Mouse (Mus musculus): ENCODE measurements around the gene Nudt4. TPM values are rescaled to one million over a fixed set of nuclear protein-coding genes. Genes with fewer than 3 reads are reported as not detected.

Nudt4 gene
- total RNA-seq, 2 experiments from 2014 or later = 190 to 259 TPM

DNA sequence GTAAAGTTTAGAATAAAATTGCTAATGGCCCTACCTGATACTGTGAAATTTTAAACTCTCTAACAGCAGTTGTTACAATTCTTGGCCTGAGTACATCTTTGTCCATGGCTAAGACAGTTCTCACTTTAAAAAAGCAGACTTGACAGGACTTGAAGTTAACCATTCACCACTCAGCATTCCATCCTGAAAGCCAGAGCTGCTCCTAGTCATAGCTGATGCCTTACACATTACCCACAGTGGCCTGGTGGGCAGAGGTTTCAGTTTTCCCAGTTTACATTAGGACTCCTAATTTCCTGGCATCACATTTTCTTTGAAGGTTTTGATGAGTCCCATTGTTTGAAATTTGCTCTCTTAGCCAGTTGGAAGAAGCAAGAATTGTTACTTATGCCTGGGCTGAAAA lies 19.9 kb downstream of the Nudt4 start:
- intact Hi-C loops (cut with DNase I) = no loop called here
- DNase-seq = no peak

DNA sequence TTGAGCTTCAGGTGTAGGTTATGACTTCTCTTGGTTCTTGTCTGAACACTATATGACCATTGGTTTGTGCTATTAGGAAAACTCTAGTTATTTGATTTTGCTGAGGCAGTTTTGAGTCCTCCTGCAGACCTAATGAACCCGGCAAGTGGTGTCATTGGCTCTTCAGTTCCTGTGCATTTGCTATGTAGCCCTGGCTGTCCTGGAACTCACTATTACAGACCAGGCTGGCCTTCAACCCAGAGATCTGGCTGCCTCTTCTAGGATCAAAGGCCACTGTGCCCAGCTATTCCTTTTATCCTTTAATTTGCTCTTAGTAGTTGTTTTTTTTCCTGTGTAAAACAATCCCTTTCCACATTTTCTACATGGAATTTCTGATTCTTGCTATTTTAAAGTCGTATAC lies 20.6 kb downstream of the Nudt4 start:
- intact Hi-C loops (cut with DNase I) = no loop called here
- no peak for DNase-seq

DNA sequence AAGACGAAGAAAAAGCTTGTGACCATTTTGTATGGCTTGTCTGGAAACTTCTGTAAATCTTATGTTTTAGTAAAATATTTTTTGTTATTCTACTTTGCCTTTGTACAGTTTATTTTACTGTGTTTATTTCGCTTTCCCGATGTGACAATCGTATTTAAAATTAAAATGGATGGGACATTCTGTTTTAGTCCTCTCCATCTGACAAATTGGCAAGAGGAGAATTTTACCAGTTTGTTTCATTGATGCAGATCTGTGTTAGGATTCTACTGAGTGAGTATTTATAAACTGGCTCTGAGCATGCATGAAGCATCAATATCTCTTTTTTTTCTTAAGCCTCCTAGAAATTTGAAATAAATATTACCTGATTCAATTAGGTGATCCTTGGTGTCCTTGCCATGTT lies 21.0 kb downstream of the Nudt4 start:
- no peak for DNase-seq
- intact Hi-C loops (cut with DNase I) = no loop called here

DNA sequence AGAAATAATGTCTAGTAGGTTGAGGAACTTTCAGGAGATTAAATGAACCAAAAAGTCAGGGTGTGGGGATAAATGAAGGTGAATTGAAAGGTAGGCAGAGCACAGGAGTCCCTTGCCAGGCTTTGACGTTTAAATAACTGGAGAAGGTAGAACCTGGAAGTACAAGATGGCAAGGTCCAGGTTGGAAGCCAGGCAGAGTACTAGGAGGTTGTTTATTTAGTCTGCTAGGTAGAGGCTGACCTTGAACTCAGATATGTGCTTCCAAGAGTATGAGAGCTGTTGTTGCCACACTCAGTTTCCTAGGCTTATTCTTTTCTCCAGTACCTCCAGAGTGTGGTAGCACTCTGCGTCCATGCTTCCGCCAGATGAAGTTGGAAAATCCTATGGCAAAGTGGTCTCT lies 24.1 kb downstream of the Nudt4 start:
- DNase-seq = no peak
- intact Hi-C loops (cut with DNase I) = no loop called here

DNA sequence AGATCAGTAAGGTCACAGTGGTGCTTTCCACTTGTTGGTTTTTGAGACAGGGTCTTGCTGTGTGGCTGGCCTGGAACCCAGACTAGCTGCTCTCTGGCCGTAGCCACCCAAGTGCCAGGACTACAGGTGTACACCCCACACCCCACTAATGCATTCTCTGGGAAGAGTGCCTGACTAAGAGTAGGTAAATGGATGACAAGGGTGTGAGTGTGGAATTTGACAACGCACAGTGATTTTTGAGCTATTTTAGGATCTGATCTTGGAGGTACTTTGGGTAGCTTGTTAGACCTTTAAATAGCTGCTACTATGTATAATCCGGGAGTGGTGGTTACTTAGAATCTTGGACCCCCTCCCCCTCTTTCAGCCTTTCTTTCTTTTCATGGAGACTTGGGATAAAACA lies 24.7 kb downstream of the Nudt4 start:
- DNase-seq = no peak
- intact Hi-C loops (cut with DNase I) = no loop called here

DNA sequence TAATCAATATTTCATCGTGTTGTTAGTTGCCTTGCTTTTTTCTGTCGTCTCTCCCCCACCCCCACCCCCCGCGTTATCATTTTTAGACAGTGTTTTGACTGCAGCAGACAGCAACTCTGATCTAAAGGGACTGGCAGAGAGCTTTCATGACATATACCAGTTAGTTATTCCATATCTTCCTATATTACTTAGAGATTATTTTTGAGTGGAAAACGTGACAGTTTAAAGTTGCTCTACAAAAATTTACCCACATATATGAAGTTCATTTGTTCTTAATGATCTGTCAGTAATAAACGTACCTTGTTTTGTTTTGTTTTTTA lies 27.8 kb downstream of the Nudt4 start:
- DNase-seq = no peak
- intact Hi-C loops (cut with DNase I) = no loop called here

DNA sequence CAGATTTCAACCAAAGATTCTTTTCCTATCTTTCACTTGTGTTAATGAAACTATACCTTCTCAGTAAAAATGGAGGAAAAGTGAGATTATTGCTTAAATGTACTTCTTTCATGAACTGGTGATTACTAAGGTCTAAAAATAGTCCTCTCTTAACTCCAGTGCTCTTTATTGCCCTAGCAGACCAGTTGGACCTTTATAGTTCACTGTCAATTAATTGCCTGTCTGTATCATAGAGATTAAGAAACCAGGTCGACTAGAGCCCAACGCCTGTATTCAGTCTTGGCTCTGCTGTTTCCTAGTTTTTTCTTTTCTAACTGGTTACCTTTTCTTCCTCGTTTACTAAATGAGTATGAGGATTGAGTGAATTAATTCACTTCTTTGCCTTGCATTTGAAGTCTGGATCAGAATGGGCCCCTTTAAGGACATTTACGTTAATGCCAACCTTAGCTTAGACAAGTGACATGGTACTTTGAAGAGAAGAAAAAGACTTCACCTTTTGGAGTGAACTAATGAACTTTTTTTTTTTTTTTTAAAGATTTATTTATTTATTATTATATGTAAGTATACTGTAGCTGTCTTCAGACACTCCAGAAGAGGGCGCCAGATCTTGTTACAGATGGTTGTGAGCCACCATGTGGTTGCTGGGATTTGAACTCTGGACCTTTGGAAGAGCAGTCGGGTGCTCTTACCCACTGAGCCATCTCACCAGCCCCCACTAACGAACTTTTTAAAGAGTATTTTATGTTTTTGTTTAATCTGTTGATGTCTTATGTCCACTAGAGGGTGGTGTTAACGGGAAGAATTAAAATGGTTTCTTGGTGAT lies 28.3 kb downstream of the Nudt4 start:
- DNase-seq = no peak
- intact Hi-C loops (cut with DNase I) = no loop called here

DNA sequence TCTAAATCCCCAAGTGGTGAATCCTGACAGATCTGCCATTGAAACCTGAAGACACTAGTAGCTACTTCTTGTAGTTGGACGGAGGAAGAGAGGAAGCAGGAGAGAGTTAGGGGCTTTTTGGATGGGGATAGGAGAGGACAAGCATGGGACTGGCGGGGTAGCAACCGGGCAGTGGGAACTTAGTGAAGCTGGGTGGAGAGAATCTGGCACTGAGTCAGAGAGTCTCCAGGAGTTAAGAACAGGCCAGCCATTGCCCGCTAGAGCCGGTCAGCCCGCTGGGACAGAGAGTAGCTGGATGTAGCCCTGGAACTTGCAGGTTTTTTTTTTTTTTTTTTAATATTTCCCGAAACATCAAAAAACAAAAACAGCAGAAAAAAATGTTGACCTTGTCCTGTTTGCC lies 30.6 kb downstream of the Nudt4 start:
- intact Hi-C loops (cut with DNase I) = no loop called here
- DNase-seq = no peak

DNA sequence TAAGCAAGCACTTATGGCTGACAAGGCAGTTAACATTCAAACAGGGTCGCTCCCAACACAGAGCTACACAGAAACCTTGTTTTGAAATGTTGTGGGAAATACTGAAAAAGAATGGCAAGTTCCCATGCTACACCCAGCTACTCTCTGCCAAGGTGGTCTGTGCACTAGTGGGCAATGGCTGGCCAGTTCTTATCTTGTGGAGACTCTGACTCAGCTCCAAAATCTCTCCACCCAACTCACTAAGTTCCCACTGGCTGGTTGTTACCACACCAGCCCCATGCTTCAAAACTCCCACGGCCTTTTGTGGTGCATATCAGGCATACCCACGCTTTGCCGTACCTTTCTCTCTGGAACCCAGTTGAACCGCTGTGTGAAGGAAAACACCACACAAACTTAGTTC lies 31.0 kb downstream of the Nudt4 start:
- intact Hi-C loops (cut with DNase I) = no loop called here

DNA sequence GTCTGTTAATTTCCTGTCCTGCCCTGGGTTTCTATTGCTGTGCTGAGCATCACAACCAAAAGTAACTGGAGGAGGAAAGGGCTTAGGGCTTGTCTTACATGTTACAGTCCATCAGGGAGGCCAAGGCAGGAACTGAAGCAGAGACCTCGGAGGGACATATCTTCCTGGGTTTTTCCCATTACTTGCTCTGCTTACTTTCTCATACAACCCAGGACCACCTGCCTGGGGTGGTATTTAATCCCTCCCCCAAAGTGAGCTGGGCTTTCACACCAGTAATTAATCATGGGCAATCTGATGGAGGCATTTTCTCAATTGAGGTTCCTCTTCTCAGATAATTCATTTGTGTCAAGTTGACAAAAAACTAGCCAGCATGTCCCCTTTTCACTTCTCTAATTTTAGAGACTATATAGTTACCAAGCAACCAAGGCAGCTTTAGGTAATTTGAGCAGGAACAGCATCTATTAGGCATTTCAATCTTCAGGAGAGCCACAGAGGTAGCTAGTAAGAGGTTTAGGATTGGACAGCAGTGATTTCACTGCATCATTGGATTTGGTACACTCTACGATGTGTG lies 33.3 kb downstream of the Nudt4 start:
- intact Hi-C loops (cut with DNase I) = no loop called here
- no peak for DNase-seq

More for the DNA sequence above, 31.0 kb downstream of the Nudt4 start:
- DNase-seq = no peak

DNA sequence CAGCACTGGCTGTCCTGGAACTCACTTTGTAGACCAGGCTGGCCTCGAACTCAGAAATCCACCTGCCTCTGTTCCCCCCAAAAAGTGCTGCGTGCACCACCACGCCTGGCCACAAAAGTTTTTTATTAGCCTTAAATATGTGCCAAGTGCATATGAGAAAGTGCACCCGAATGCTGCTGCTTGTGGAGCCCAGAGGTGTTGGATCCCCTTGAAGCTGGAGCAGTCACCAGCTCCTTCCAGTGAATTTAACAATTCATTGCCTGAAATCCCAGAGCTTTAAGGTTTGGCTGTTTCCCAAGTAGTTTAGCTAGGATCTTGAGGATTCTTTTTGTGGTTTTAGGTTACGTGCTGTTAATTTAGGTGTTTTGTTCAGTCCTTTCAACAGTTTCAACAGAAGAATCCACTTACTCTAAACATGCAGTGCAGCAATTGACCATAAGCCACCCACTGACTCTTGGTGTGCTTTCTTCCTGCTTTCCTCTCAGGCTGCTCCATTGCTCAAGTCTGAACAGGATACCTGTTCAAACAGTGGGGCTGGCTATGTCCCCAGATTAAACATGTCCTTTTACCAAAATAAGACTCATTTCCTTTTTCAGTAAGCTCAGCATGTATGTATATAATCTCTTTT lies 37.3 kb downstream of the Nudt4 start:
- DNase-seq = no peak
- intact Hi-C loops (cut with DNase I) = no loop called here

DNA sequence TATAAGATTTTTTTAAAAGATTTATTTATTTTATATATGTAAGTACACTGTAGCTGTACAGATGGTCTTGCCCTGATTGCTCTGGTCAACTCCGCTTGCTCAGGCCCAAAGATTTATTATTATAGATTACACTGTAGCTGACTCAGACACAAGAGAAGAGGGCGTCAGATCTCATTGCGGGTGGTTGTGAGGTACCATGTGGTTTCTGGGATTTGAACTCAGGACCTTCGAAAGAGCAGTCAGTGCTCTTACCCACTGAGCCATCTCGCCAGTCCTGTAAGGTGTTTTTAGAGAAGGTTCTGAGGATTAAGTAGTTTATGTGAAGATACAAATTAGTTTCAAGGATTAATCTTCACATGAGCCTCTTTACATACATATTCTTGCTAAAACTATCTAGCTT lies 38.1 kb downstream of the Nudt4 start:
- no peak for DNase-seq
- intact Hi-C loops (cut with DNase I) = no loop called here

DNA sequence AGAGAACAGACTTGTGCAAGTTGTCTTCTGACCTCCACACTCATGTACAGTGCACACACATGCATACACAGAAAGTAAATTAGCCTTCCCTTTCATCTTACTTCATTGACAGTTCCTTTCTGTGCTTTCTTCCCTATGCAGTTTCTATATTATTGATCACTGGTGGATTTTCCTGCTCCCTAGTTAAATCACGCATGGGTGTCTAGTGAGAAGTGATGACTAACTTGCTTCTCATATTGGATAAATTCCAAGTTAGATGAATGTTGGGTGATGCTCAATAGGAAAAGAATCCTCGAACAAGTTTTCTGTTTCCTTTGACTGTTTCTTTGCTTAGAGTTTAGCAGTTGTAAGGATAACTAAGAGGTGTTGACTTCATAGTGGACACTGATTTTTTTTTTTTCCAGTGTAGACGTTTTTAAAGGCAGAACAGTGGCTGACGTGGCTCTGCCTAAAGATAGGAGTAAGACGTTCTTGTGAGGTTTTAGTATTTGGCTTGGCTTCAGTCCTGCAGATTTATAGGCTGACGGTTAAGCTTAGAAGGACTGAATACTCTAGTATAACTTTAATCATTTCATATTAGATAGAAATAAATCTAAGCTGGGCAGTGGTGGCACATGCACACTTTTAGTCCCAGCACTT lies 38.8 kb downstream of the Nudt4 start:
- intact Hi-C loops (cut with DNase I) = no loop called here

DNA sequence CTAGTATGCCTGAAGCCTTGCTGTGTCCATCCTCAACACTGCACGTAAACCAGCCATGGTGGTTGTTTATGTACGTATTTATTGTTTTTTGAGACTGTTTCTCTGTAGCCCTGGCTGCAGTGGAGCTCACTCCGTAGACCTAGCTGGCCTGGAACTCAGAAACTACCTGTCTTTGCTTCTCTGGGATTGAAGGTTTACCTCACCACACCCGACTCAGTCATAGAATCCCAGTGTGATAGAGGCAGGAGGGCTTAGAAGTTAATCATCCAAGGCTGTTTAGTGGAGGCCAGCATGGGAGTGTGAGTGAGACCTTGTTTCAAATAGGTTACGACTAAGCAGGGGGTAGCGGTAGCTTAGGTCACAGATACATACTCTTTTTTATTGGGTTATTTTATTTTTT lies 46.3 kb downstream of the Nudt4 start:
- intact Hi-C loops (cut with DNase I) = no loop called here

More for the DNA sequence above, 38.8 kb downstream of the Nudt4 start:
- DNase-seq = no peak

DNA sequence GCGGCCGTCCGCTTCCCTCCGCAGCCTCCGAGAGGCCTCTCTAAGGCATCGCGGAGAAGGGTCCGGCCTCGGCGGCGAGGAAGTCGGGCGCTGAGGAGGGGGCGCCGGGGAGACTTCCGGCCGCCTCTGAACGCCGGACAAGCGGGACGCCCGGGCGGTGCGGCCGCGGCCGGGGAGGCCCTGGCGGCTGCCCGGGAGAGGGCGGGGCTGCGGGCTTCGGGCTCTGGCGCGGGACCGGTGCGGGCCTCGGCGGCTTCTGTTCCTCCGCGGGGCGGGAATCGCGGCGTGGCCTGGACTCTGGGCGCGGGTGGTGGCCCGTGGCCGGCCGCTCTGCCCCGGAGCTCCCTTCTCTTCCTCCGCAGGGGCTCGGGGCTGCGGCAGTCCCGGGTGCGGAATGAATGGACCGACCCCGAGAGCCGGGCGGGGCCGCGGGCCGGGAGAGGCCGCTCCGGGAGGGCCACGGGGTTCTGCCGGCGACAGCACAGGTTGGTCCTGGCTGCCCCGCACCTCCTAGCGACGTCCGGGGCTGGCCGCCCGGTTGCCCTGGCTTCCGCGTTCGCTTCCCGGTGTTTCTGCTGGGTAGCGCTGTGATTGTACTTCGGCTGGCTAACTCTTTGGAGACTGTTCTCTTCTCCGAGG lies 48.5 kb downstream of the Nudt4 start:
- intact Hi-C loops (cut with DNase I) = no loop called here
- peak; percentile 6 to 35 for DNase-seq

More for the DNA sequence above, 46.3 kb downstream of the Nudt4 start:
- no peak for DNase-seq

DNA sequence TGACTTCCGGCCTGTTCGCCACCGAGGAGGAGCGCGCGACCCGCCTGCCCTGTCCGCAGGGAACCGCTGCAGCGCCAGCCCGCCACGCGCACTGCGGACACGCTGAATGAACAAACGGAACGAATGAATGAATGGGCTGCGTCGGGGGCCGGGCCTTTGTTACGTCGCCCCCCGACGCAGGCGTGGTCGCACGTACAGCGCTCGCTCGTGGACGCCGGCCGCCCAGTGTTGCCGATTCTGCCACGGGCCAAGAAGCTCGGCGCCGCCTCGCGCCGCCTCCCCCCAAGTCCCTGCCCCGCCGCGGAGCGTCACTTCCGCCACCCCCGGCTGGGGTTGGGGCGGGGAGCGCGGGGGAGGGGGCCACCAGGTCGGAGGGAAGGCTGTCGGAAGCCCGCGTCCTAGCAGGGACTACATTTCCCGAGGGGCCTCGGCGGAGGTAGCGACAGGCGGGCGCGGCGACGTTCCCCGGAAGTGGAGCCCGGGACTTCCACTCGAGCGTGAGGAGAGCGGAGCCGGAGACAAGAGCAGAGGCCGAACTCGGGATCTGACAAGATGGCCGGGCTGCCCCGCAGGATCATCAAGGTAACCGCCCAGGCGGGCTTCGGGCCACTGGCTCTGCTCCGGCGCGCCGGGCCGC lies 49.2 kb downstream of the Nudt4 start, which contains the start of gene Ube2n:
Ube2n (plus strand) TSS at position 490 of the 637 bp plus-strand sequence.
- intact Hi-C loops (cut with DNase I) = no loop called here
- DNase-seq = peak; percentile 93 to 96

DNA sequence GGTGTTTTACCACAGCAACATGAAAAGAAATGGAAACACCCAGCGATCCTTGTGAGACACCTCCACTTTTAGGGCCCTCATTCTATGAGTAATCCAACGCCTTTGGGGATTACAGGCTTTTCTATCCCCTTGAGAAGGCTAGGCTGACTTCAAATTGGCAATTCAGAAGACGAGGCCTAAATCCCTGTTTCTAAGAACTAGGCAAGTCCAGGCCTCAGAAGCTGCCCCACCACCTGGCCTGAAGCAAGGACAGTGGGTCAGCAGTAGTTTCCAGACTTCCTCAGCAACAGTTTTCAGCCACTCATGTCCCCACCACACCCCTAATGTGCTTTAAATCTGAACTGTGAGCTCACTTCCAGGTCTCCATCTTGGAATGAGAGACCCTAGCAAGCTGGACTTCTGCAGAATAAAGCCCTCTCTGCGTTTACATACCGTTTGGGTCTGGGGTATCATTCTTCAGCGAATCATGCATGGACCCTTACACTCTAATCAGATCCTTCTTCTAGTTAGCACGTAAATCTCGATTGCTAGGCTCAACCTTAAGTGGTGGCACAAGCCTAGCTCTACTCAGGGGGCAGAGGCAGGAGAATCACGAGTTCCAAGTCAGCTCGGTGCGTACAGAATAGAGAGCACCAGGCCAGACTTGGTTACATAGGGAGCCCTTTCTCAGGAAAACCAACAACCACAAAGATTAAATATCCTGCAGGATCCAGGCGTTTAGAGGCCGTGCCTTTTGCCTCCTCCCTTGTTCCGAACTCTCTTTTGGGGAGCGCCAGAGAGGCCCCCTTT lies 50.0 kb downstream of the Nudt4 start:
- DNase-seq = no peak
- intact Hi-C loops (cut with DNase I) = no loop called here

DNA sequence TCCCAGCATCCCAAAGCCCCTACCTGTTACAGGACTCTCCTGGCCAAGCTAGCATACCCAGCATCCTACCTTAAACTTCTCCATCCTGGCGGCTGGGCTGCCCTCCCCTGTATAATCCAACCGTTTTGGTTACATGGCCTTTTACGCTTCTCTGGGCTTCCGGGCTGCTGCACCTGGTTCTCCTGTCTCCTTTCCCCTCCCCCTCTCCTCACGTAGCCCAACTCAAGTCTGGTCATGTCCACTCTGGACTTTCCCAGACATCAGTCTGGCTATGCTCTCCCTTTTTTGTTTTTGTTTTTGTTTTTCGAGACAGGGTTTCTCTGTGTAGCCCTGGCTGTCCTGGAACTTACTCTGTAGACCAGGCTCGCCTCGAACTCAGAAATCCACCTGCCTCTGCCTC lies 51.3 kb downstream of the Nudt4 start:
- no peak for DNase-seq
- intact Hi-C loops (cut with DNase I) = no loop called here

DNA sequence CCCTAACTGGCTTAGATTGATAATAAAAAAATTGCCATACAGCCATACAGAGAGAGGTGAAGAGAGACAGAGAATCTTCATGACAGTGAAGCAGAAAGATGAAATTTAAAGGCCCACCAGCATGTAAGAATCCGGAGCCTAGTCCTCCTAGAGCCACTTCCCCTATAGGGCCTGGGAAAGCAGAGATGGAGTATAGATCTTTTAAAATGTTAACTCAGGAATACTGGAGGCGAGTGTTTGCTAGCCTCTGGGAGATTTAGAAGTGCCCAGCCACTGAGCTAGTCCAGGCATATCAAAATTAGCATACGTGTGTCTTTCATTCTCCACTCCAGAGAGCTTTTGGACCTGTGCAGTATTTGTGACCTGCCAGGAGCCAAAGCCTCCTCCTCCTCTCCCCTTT lies 54.7 kb downstream of the Nudt4 start:
- DNase-seq = no peak
- intact Hi-C loops (cut with DNase I) = loop anchor here (5.0 kb wide), 1 partner anchor 383 kb away; no protein-coding TSS in a partner anchor

DNA sequence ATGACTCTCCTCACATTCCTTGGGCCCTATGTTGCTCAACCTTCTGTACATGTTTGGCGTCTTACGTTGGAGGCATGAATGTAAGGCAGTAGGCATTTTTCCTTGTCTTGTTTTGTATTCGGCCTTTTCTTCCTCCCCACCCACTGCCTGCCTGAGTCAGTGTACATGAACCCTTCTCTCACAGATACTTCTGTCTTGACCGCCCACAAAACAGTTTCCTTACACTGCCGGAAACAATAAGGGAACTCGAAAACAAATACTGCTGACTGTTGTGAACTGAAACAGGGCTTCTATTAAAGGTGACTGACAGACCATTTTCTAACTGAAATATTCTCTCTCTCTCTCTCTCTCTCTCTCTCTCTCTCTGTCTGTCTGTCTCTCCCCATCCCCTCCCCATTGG lies 55.2 kb downstream of the Nudt4 start:
- intact Hi-C loops (cut with DNase I) = loop anchor here (5.0 kb wide), 1 partner anchor 384 kb away; no protein-coding TSS in a partner anchor
- DNase-seq = no peak

Measured in gastrocnemius, postnatal 36 days (tissue).